Mouse (Mus musculus): Measurements from ENCODE around the gene Fgf10. TPM values are rescaled to one million over a fixed set of nuclear protein-coding genes. Genes with fewer than 3 reads are reported as not detected.
A peak's percentile ranks its signal among the peaks of the same experiment; 100 is the strongest.

Gene Fgf10
- polyA plus RNA-seq, 1 experiment = 0.11 TPM

- H3K79me2 ChIP-seq (ENCODE audit: control insufficient read depth, insufficient read depth) = no peaks in the 10 kb centered on the region
- H3K36me3 ChIP-seq (ENCODE audit: control insufficient read depth, insufficient read depth) = no peaks in the 10 kb centered on the region
- no peak for TF ChIP-seq POLR2AphosphoS2 (IDR thresholded peaks at IDR 0.05; ENCODE audit: insufficient read length, low read depth)
- TF ChIP-seq MYOG (IDR thresholded peaks at IDR 0.05; ENCODE audit: control insufficient read depth in 1 of 3, insufficient read depth in 1 of 3, insufficient read length in 2 of 3, low read depth in 2 of 3) = no peak
- no peak for TF ChIP-seq CEBPB (IDR thresholded peaks at IDR 0.05; ENCODE audit: insufficient read depth, poor library complexity, severe bottlenecking)
- TF ChIP-seq MAX (IDR thresholded peaks at IDR 0.05; ENCODE audit: low read depth) = no peak
- TF ChIP-seq MYOD1 (IDR thresholded peaks at IDR 0.05; ENCODE audit: control insufficient read depth in 1 of 3, insufficient read length in 2 of 3, low read depth in 2 of 3) = no peak
- no peak overlapping the region for H3K4me3 ChIP-seq
- H3K27me3 ChIP-seq (ENCODE audit: control insufficient read depth, insufficient read depth, insufficient read length) = no peaks in the 10 kb centered on the region
- H3ac ChIP-seq (ENCODE audit: control insufficient read depth, insufficient read length) = no peak overlapping the region
- H3K4me2 ChIP-seq (ENCODE audit: low read depth) = no peak overlapping the region
Observed at GRCm38 (mm10) chr13:118705716-118706115, 36.1 kb downstream of the Fgf10 start.

DNA sequence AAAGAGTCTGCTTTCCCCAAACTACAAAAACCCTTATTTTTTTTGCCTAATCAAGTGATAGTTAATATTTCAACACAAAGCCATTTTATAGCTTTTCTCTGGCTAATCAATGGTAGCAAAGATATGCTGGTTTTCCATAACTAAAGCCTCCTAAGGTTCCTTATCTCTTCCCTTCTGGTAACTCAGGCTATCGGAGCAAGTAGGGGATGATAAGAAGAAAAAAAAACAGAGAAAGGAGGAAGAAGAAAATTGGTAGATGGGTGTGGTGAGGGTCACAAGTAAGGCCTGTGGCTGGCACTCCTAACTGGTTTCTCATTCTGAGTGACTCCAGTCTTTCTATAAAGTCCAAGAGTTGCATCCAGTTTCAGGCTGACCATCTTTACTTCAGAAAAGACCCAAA is 40.3 kb downstream of the Fgf10 start:
- no peak overlapping the region for H3ac ChIP-seq (ENCODE audit: control insufficient read depth, insufficient read length)
- TF ChIP-seq POLR2AphosphoS2 (IDR thresholded peaks at IDR 0.05; ENCODE audit: insufficient read length, low read depth) (no peak), MYOD1 (IDR thresholded peaks at IDR 0.05; ENCODE audit: control insufficient read depth in 1 of 3, insufficient read length in 2 of 3, low read depth in 2 of 3) (no peak), TCF12 (IDR thresholded peaks at IDR 0.05; ENCODE audit: insufficient read depth, poor library complexity, severe bottlenecking) (no peak)
- no peaks in the 10 kb centered on the region for H3K79me2 ChIP-seq (ENCODE audit: control insufficient read depth, insufficient read depth)
- H3K4me3 ChIP-seq = no peak overlapping the region
- no peaks in the 10 kb centered on the region for H3K27me3 ChIP-seq (ENCODE audit: control insufficient read depth, insufficient read depth, insufficient read length)
- no peak overlapping the region for H3K4me2 ChIP-seq (ENCODE audit: low read depth)
- H3K36me3 ChIP-seq (ENCODE audit: control insufficient read depth, insufficient read depth) = no peaks in the 10 kb centered on the region

- Histone ChIP-seq H3K79me2 (ENCODE audit: control insufficient read depth, insufficient read depth) (no peaks in the 10 kb centered on the region), H3K27me3 (ENCODE audit: control insufficient read depth, insufficient read depth, insufficient read length) (no peaks in the 10 kb centered on the region), H3K4me3 (peak overlapping the region; percentile 24), H3ac (ENCODE audit: control insufficient read depth, insufficient read length) (no peak overlapping the region), H3K36me3 (ENCODE audit: control insufficient read depth, insufficient read depth) (no peaks in the 10 kb centered on the region), H3K4me2 (ENCODE audit: low read depth) (peak overlapping the region; percentile 62)
- TF ChIP-seq CEBPB (IDR thresholded peaks at IDR 0.05; ENCODE audit: insufficient read depth, poor library complexity, severe bottlenecking) = no peak
- TF ChIP-seq SRF (IDR thresholded peaks at IDR 0.05; ENCODE audit: control insufficient read depth, insufficient read length, low read depth) = no peak
- TF ChIP-seq E2F4 (IDR thresholded peaks at IDR 0.05; ENCODE audit: insufficient read depth) = no peak
Observed at GRCm38 (mm10) chr13:118713626-118714150, 44.1 kb downstream of the Fgf10 start.

GRCm38 (mm10) chr13:118714284-118715065 is 44.9 kb downstream of the Fgf10 start:
- peak overlapping the region; percentile 71 for H3K4me2 ChIP-seq (ENCODE audit: low read depth)
- H3K36me3 ChIP-seq (ENCODE audit: control insufficient read depth, insufficient read depth) = no peaks in the 10 kb centered on the region
- H3K27me3 ChIP-seq (ENCODE audit: control insufficient read depth, insufficient read depth, insufficient read length) = no peaks in the 10 kb centered on the region
- H3ac ChIP-seq (ENCODE audit: control insufficient read depth, insufficient read length) = no peak overlapping the region
- H3K4me3 ChIP-seq = peak overlapping the region; percentile 24
- TF ChIP-seq POLR2AphosphoS2 (IDR thresholded peaks at IDR 0.05; ENCODE audit: insufficient read length, low read depth) (no peak), TCF12 (IDR thresholded peaks at IDR 0.05; ENCODE audit: insufficient read depth, poor library complexity, severe bottlenecking) (no peak), SRF (IDR thresholded peaks at IDR 0.05; ENCODE audit: control insufficient read depth, insufficient read length, low read depth) (no peak)
- no peaks in the 10 kb centered on the region for H3K79me2 ChIP-seq (ENCODE audit: control insufficient read depth, insufficient read depth)

DNA sequence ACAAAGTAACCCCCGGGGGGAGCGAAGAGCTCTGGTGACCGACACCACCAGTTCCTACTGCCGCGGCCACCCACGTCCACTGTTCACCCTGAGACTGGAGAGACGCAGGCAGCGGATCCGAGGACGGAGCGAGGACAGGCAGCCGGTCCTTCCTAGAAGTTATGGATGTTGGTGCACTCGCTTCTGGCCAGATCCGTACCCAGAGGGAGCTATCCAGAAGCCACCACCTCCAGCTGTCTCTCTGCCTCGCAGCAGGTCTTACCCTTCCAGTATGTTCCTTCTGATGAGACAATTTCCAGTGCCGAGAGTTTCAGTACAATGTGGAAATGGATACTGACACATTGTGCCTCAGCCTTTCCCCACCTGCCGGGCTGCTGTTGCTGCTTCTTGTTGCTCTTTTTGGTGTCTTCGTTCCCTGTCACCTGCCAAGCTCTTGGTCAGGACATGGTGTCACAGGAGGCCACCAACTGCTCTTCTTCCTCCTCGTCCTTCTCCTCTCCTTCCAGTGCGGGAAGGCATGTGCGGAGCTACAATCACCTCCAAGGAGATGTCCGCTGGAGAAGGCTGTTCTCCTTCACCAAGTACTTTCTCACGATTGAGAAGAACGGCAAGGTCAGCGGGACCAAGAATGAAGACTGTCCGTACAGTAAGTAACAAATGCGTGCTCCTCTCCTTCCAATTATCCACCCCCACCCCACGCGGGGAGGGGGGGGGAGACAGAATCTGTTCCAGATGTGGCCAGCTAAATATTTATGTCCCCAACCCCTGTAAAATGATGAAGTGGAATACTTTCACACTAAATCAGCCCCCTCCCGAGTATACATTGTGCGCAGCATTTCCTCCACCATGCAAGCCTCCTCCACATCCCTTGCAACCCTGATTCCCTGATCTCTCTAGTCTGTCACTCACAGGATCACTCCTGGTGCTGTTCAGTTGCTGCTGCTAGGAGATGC is 45.8 kb downstream of the Fgf10 start:
- no peaks in the 10 kb centered on the region for H3K79me2 ChIP-seq (ENCODE audit: control insufficient read depth, insufficient read depth)
- peak overlapping the region; percentile 24 for H3K4me3 ChIP-seq
- no peaks in the 10 kb centered on the region for H3K36me3 ChIP-seq (ENCODE audit: control insufficient read depth, insufficient read depth)
- no peak overlapping the region for H3ac ChIP-seq (ENCODE audit: control insufficient read depth, insufficient read length)
- H3K4me2 ChIP-seq (ENCODE audit: low read depth) = peak overlapping the region; percentile 71
- H3K27me3 ChIP-seq (ENCODE audit: control insufficient read depth, insufficient read depth, insufficient read length) = no peaks in the 10 kb centered on the region
- TF ChIP-seq MYOD1 (IDR thresholded peaks at IDR 0.05; ENCODE audit: control insufficient read depth in 1 of 3, insufficient read length in 2 of 3, low read depth in 2 of 3) = peak in 1 of 3 experiments; percentile 1
- no peak for TF ChIP-seq SRF (IDR thresholded peaks at IDR 0.05; ENCODE audit: control insufficient read depth, insufficient read length, low read depth)
- no peak for TF ChIP-seq POLR2A (IDR thresholded peaks at IDR 0.05; ENCODE audit: insufficient read length, low read depth)

GRCm38 (mm10) chr13:118716265-118716664 is 46.7 kb downstream of the Fgf10 start:
- H3K27me3 ChIP-seq (ENCODE audit: control insufficient read depth, insufficient read depth, insufficient read length) = no peaks in the 10 kb centered on the region
- H3K4me2 ChIP-seq (ENCODE audit: low read depth) = peak overlapping the region; percentile 71
- no peaks in the 10 kb centered on the region for H3K79me2 ChIP-seq (ENCODE audit: control insufficient read depth, insufficient read depth)
- H3ac ChIP-seq (ENCODE audit: control insufficient read depth, insufficient read length) = no peak overlapping the region
- TF ChIP-seq USF1 (IDR thresholded peaks at IDR 0.05; ENCODE audit: low read depth) (no peak), TCF3 (IDR thresholded peaks at IDR 0.05; ENCODE audit: insufficient read length, low read depth) (no peak), E2F4 (IDR thresholded peaks at IDR 0.05; ENCODE audit: insufficient read depth) (no peak), MYOG (IDR thresholded peaks at IDR 0.05; ENCODE audit: control insufficient read depth in 1 of 3, insufficient read depth in 1 of 3, insufficient read length in 2 of 3, low read depth in 2 of 3) (no peak), MAX (IDR thresholded peaks at IDR 0.05; ENCODE audit: low read depth) (no peak)
- peak overlapping the region; percentile 24 for H3K4me3 ChIP-seq
- H3K36me3 ChIP-seq (ENCODE audit: control insufficient read depth, insufficient read depth) = no peaks in the 10 kb centered on the region
